Mouse (Mus musculus) adrenal gland, adult 2 months (tissue): ENCODE results near the gene Wdr74. TPM values are rescaled to one million over a fixed set of nuclear protein-coding genes. Genes with fewer than 3 reads are reported as not detected.

Source experiments
- DNase-seq: peaks from one replicate; pipeline ENCODE4 v3.0.0; 2021
- long read RNA-seq: library from polyadenylated mRNA; stranded (forward); transcript quantifications from one replicate; pipeline ENCODE4 v2.0.0, GENCODE M21; 2021
- polyA plus RNA-seq: library from polyadenylated mRNA; depleted of rRNA; stranded (reverse); fragments of >200 nt; gene quantifications from 2 replicates; pipeline ENCODE4 v1.2.3, GENCODE M21; 2012; rRNA removed
- total RNA-seq, 2 experiments: library from RNA; stranded (reverse); gene quantifications; 2 replicates each; pipeline ENCODE4 v1.2.3; 2021

Gene Wdr74
- total RNA-seq: 10 to 100 TPM; 54.3 to 77.1 TPM
- polyA plus RNA-seq: 23.4 and 24.0 TPM in 2 replicates
- long read RNA-seq, transcript Wdr74-201 (11 exons, 1,204 nt): major isoform, 17 of 17 reads
- long read RNA-seq, partial matches to known transcripts: 0 of 17 reads
- long read RNA-seq, other reads (novel, unspliced or antisense): 0 of 17 reads

- DNase-seq: peak; percentile 94
Observed at GRCm38 (mm10) chr19:8735389-8736159, at the start of gene Wdr74. Gene Wdr74 (plus strand): TSS chr19:8735827.

GRCm38 (mm10) chr19:8691871-8692539 is 43.6 kb upstream of the Wdr74 start:
- no peak for DNase-seq

DNA sequence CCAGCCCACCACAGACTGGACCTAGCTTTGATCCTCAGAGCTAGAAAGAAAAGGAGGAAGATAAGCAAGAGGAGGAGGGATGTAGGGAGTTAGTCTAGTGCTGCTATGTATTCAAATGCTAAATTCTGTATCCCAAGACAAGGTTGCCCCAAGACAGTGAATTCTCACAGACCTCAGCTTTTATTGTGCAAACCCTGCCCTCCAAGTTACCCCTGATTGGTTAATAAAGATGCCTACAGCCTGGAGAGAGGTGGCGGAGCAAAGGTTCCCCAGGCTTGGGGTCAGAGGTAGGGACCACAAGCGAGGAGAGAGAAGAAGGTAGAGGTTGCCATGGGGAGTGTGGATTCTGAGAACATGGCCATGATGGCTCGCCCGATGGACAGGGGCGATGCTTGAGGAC is 42.9 kb upstream of the Wdr74 start:
- DNase-seq: no peak

DNA sequence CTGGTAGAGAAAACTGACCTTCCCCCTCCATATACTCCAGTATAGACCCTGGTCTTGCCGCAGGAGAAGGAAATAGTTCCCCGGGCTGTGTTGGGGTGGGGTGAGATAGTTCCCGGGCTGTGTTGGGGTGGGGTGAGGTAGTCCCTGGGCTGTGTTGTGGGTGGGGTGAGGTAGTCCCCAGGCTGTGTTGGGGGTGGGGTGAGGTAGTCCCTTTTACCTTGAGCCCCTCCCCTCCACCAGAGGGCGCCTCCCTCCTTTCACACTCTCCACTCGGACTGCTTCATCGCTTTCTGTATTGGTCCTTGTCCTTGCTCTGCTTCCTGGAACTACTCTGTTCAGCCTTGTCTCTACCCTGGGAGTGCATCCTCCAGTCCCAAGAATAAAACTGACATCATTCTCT is 40.3 kb upstream of the Wdr74 start:
- DNase-seq: peak; percentile 40

GRCm38 (mm10) chr19:8699652-8700051 is 36.0 kb upstream of the Wdr74 start:
- DNase-seq: no peak

DNA sequence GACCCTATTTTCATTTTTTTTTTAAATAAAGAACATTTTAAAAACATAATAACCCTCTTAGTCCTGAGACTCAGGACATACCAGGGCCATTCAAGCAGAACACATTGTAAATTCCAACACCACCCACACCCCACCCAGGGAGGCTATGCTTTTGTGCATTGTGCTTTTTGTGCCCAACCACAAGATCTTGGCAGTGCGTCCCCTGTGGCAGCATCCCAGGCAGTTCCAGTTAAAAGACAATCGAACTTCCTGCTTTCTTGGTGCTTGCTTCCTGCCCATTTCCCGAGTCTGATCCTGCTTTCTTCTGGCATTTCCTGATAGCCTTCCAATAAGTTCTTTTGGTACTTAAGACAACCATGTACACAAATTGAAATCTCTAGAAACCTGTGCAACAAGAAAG is 33.2 kb upstream of the Wdr74 start:
- DNase-seq: peak; percentile 35

DNA sequence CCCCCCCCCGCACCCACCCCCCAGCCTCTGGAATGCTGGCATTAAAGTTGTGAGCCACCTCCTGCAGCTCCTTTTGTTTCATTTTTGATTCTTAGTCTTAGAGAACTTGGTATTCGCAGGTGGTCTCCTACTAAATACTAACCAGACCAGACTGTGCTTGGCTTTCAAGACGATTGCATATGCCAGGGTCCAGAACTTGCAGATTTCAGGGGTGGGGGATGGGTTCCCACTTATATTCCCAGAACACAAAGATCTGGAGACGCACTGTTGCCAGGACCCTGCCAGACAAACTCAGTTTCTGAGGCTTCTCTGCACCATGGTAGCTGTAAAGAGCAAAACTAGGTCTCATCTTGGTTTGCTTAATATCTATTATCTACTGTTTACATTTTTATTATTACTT is 32.1 kb upstream of the Wdr74 start:
- no peak for DNase-seq

DNA sequence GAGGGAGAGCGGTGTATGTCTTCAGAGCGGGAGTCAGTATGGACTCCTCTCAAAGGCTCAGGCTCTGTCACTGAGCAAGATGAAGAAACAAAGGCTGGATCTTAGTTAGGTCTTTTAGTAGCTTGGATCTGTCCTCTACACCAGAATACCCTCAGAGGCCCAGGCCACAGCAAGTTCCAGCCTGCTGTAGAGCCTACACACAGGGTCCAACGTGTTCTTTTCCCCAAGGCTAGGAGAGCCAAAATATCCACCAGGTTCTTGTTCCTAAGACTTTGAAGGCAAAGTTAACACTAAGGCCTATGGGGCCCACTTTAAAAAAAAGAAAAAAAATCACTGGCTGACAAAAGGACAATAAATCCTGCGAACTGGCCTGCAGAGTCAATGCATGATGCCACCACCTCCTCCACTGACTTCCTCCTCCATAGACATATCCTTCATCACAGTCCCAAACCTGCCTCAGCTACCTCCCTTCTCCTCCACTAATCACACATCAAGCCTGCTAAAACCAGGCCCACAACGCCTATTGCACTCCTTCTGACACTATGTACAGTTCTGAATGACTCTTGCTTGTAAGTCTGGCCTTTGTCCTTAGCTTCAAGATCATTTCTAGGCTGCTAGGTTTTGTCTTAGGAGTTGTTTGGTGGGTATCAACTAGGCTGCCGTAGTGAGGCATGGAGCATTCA is 30.5 kb upstream of the Wdr74 start:
- no peak for DNase-seq

DNA sequence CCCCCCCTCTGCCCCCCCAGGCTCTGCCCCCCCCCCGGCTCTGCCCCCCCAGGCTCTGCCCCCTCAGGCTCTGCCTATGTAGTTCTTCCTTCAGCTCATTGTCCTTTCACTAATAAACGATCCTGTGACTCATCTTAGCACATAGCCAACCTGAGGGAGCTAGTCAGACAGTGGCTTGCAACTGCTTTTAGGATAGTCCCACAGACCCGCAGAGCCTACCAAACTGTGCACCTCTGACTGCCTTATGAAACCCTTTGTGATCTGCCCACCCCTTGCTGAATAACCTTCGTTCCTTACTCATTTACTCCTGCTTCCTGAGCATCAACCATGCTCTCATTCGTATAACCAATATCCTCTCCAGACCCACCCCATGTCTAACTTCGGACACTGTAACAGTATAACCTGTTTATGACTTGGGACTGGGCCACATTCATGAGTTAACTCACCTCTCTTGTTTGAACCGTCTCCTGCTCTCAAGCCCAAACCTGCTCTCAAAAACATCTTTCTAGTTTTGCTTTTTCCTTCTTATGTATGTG is 29.4 kb upstream of the Wdr74 start:
- DNase-seq: no peak

DNA sequence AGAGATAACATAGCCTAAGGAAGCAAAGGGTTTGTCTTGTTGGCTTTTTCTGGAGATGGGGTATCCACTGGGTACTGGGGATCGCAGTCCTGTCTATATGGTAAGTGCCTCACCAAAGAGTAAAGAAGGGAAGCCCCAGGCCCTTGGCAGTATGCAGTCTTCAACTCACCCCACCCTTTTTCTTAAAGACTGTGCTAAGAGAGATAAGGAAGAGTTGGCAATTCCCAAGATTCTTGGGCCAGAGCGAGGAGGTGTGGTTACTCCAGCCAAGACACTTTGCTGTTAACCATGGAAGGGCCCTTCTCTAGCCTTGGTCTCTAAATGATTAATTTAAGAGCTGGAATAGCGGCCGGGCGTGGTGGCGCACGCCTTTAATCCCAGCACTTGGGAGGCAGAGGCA is 28.7 kb upstream of the Wdr74 start:
- no peak for DNase-seq

DNA sequence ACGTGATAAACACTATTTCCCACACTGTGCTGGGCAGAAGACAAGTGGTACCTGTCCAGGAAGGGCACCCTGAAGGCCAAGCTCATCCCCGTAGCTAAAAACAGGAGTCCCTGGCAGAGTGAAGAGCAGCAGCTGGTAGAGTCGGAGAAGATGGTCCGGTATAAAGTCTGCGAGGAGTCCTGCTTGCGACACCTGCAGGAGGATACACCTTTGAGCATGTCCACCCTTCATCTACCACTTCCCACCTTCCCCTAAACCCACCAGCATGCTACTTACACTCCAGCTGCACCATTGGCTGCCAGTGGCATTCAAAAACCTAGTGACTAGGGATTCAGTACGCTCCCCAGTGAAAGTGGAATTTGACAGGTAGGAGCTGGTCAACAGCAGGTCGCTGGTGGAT is 26.7 kb upstream of the Wdr74 start:
- no peak for DNase-seq

DNA sequence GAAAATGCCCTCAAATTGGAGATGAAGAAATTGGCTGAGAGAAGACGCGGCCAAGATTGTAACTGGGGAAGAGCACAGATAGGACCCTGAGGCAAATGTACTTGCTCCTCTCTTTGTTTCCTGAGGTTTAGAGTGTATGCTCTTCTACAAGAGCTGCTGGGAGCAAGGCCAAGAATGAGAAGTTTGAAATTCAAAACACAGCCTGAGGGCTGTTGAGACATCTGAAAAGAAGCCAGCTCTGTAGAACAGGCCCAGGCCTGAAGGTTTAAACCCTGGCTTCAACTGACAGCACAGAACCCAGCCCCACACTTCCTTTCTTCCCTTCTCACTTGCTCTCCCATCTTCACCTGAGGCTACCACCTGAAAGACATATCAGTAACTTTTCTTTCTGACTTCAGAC is 25.6 kb upstream of the Wdr74 start:
- no peak for DNase-seq

DNA sequence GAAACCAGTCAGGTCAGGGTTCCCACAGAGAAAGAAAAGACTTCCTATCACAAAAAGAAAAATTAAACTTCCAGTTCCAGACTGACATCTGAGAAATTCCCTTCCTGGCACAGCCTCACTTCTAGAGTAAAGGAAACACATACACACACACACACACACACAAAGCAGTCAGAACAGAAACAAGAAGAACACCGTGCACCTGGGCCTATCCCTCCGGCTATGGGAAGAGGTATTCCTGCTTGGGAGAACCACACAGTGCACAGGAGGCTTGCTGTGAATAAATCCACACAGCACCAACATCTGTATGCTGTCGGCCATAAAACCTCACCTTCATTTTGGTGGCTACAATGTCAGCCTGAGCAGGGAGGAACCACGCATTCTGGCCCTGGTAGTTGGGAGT is 24.1 kb upstream of the Wdr74 start:
- no peak for DNase-seq

GRCm38 (mm10) chr19:8711949-8712869 is 23.4 kb upstream of the Wdr74 start:
- DNase-seq: no peak

DNA sequence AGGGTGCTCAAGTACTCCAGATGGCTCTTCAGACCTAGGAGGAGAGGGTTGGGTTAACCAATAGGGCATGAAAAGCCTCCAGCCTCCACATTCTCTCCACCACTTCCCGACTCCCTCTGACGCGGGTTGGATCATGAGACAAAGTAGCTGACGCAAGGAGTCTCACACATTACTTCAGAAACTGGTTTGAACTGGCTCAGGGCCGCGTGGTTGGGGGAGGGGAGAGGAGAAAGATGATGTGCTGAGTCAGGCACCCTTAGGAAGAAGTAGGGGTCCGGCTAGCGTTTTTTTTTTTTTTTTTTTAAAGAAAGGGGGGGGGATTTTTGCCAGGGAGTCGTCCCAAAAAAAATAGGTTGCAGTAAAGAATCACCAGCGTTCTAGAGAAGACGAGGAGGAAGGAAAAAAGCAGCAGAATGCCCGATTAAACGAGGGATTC is 22.7 kb upstream of the Wdr74 start:
- DNase-seq: peak; percentile 86

DNA sequence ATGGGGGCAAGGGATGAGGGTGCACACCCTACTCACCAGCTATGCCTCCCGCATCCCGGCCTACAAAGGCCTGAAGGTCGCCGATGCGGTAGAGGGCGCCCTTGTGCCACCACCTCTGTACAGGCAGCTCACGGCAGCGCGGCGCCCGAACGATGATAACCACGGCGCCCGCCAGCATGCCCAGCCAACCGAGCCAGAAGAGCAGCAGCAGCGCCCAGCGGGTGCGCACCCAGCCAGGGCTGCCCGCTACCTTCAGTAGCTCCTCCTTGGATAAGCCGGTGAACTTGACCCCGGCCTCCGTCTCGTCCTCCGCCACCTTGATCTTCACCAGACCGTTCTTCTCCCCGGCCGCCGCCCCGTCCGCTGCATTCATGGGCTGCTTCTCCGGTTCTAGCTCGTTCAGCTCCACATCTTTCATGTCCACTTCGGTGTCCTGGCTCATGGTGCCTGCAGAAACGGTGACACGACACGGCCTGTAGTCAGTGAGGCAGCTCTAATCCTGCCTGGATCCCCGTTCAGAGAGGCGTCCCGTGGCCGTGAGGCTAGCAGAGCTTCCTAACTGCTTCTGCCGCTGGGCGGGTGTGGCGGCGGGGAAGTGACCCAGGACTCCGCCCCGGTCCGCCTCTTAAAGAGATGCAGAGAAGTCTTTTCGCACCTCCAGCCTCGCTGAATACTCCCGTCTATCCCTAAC is 22.2 kb upstream of the Wdr74 start:
- peak; percentile 95 for DNase-seq

GRCm38 (mm10) chr19:8713997-8714652 is 21.5 kb upstream of the Wdr74 start:
- DNase-seq: no peak

GRCm38 (mm10) chr19:8714653-8715481 is 20.8 kb upstream of the Wdr74 start:
- no peak for DNase-seq
